Mouse (Mus musculus) bone marrow macrophage, adult 2 months (primary cell): ENCODE measurements around the gene Olfm2.

Experiments used
- CTCF ChIP-seq: IDR thresholded peaks from 2 replicates; pipeline ENCODE4 v1.5.1; 2012; ENCODE audit warnings: low read depth, mild to moderate bottlenecking, low read length, moderate library complexity
- POLR2A ChIP-seq: IDR thresholded peaks from 2 replicates; pipeline ENCODE4 v1.6.1; 2012; ENCODE audit warnings: mild to moderate bottlenecking, low read depth, low read length, borderline replicate concordance

- no peak for TF ChIP-seq CTCF
- TF ChIP-seq POLR2A: no peak
These were observed 102.4 kb downstream of the Olfm2 start for GRCm38 (mm10) chr9:20643781-20644180.
